In the genomic region with DNA sequence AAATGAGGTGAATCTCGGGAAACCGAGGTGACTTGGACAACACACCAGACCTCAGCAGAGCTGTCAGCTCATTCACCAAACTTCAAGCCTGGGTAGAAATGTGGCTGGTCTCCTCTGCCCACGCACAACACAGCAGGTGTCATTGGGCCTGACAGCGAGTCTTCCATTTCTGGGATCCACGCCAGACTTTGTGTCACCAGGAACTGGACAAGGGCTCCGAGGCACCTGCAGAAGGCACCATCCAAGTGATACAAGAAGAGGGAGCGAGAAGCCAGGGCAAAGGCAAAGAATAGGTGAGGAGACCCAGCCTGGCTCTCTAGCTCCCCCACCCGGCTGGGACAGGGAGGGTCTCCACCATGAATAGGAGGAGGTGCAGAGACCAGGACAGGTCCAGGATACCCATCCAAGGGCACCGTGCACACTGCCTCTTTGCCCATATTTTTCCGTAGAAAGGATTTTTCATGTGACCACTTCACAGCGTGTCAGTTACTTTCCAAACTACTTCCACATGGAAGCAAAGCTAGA, we compare ENCODE assay signal across 10 mouse cellular contexts.
DNase-seq lines count a peak whose midpoint lies in the region; TF ChIP-seq lines count a peak whose summit lies in the region.
"Had no signal": no experiment of that assay in that cellular context is flagged by ENCODE, and none has a peak within 500 bp of the region (broad histone marks: within the 10 kb centered on the region; RNA-seq: fewer than 3 reads in every experiment).

No protein-coding gene starts in this region.

- peak; percentile 47 for TF ChIP-seq CTCF in left cerebral cortex, adult 2 months (IDR thresholded peaks at IDR 0.05)

- intact Hi-C loops in left cerebral cortex, adult 2 months (cut with DNase I) = loop anchor here (5.0 kb wide), 2 partner anchors 241 to 744 kb away; no protein-coding TSS in a partner anchor

- no peak for DNase-seq in left cerebral cortex, adult 2 months (ENCODE audit: extremely low spot score in 1 of 2, low spot score in 2 of 2)
- DNase-seq in left cerebral cortex, adult 9 months (ENCODE audit: low spot score in 2 of 2) = no peak
- peak; percentile 50 for DNase-seq in ES-CJ7 (ENCODE audit: low read depth, low spot score)
- DNase-seq in ZHBTc4 (ENCODE audit: low read depth, low spot score) = peak; percentile 74
- peak; percentile 94 to 96 for DNase-seq in cerebellum, postnatal 10 days
- DNase-seq in embryo, embryonic 10.5 days (ENCODE audit: low spot score) = no peak
- no peak for DNase-seq in spleen, postnatal 10 days (ENCODE audit: low spot score in 2 of 2)
- DNase-seq: gastrocnemius, postnatal 10 days; lung, adult 18-20 months had no signal

- H3K4me3 ChIP-seq in left cerebral cortex, adult 2 months = no peak overlapping the region
- H3K4me3 ChIP-seq: midbrain, embryonic 13.5 days had no signal

- 0 out of 2 replicates have a peak overlapping the region, but pooled peaks have one; percentile 17 for H3K27ac ChIP-seq in left cerebral cortex, adult 2 months
- H3K27ac ChIP-seq: midbrain, embryonic 13.5 days had no signal

Comparison
In these comparisons a context has a peak if more than half of its experiments do, and no peak if none do; other contexts are left out.
1. DNase-seq: peak in ES-CJ7 (single experiment), ZHBTc4 (single experiment) and cerebellum, postnatal 10 days (2 of 2); none in left cerebral cortex, adult 2 months (0 of 2), left cerebral cortex, adult 9 months (0 of 2), embryo, embryonic 10.5 days (single experiment) and spleen, postnatal 10 days (0 of 2).